Mouse (Mus musculus) c-Kit-positive CD71-positive TER-119-positive erythroid progenitor cells, embryonic 14.5 days (primary cell): ENCODE measurements around the gene Mmp19.

ENCODE experiments used
- DNase-seq: peaks from one replicate; pipeline ENCODE4 v3.0.0-alpha.2; 2013; ENCODE audit warnings: low spot score

The Mmp19 gene

GRCm38 (mm10) chr10:128850339-128850738, 59.6 kb downstream of the Mmp19 start:
- DNase-seq, result no peak
